Mouse (Mus musculus) frontal cortex, adult 2 months (tissue): ENCODE data around the gene Erc2. TPM values are rescaled to one million over a fixed set of nuclear protein-coding genes. Genes with fewer than 3 reads are reported as not detected.

Experiments used
- DNase-seq, 2 experiments: peaks; one replicate each; pipeline ENCODE4 v3.0.0; 2022; ENCODE audit warnings: low spot score in 1 of 2; ENCODE audit errors: extremely low spot score in 1 of 2
- polyA plus RNA-seq: library from polyadenylated mRNA; depleted of rRNA; stranded (reverse); fragments of >200 nt; gene quantifications from 2 replicates; pipeline ENCODE4 v1.2.3, GENCODE M21; 2012

Erc2 gene
- polyA plus RNA-seq, 1 experiment = 73.5 TPM

- DNase-seq = no peak
These were observed 525.0 kb downstream of the Erc2 start for GRCm38 (mm10) chr14:28147201-28147600.

- DNase-seq = peak in 1 of 2 experiments; percentile 23
These were observed 528.7 kb downstream of the Erc2 start for GRCm38 (mm10) chr14:28150942-28151341.

GRCm38 (mm10) chr14:28155706-28156105 is 533.5 kb downstream of the Erc2 start:
- DNase-seq = peak in 1 of 2 experiments; percentile 34

GRCm38 (mm10) chr14:28160852-28161251 is 538.6 kb downstream of the Erc2 start:
- DNase-seq = peak in 1 of 2 experiments; percentile 16

GRCm38 (mm10) chr14:28164642-28165408 is 542.6 kb downstream of the Erc2 start:
- peak in 1 of 2 experiments; percentile 20 for DNase-seq

GRCm38 (mm10) chr14:28165621-28166211 is 543.5 kb downstream of the Erc2 start:
- no peak for DNase-seq

- no peak for DNase-seq
These were observed 548.5 kb downstream of the Erc2 start for GRCm38 (mm10) chr14:28170711-28171110.

- DNase-seq = no peak
These were observed 549.1 kb downstream of the Erc2 start for GRCm38 (mm10) chr14:28171364-28171763.

GRCm38 (mm10) chr14:28173736-28174135 is 551.5 kb downstream of the Erc2 start:
- no peak for DNase-seq

- DNase-seq = no peak
These were observed 559.0 kb downstream of the Erc2 start for GRCm38 (mm10) chr14:28181070-28181825.

- no peak for DNase-seq
These were observed 570.6 kb downstream of the Erc2 start for GRCm38 (mm10) chr14:28192711-28193364.

- no peak for DNase-seq
These were observed 581.6 kb downstream of the Erc2 start for GRCm38 (mm10) chr14:28203874-28204273.

- no peak for DNase-seq
These were observed 584.1 kb downstream of the Erc2 start for GRCm38 (mm10) chr14:28206303-28206702.

- peak in 1 of 2 experiments; percentile 33 for DNase-seq
These were observed 603.3 kb downstream of the Erc2 start for GRCm38 (mm10) chr14:28225550-28225949.

GRCm38 (mm10) chr14:28230563-28230962 is 608.3 kb downstream of the Erc2 start:
- DNase-seq = no peak

- no peak for DNase-seq
These were observed 609.0 kb downstream of the Erc2 start for GRCm38 (mm10) chr14:28231241-28231640.

GRCm38 (mm10) chr14:28238336-28239048 is 616.3 kb downstream of the Erc2 start:
- DNase-seq = no peak

GRCm38 (mm10) chr14:28240111-28240510 is 617.9 kb downstream of the Erc2 start:
- no peak for DNase-seq

- DNase-seq = no peak
These were observed 620.5 kb downstream of the Erc2 start for GRCm38 (mm10) chr14:28242743-28243142.

- DNase-seq = no peak
These were observed 621.2 kb downstream of the Erc2 start for GRCm38 (mm10) chr14:28243474-28243873.
